Mouse (Mus musculus) small intestine, adult 2 months (tissue): Measurements from ENCODE around the gene Zbtb40.

Experiments
- CTCF ChIP-seq: fragments of 200-500 bp; IDR thresholded peaks from 2 replicates; pipeline ENCODE4 v1.5.1; 2012; ENCODE audit warnings: low read depth, mild to moderate bottlenecking, control low read depth, inconsistent platforms, low read length, moderate library complexity, mixed read lengths; ENCODE audit not compliant: insufficient replicate concordance, insufficient read length; ENCODE audit errors: extremely low read depth
- POLR2A ChIP-seq: fragments of 200-500 bp; IDR thresholded peaks from 2 replicates; pipeline ENCODE4 v1.6.1; 2012; ENCODE audit warnings: low read depth, mild to moderate bottlenecking, control low read depth, inconsistent platforms, low read length, moderate library complexity

DNA sequence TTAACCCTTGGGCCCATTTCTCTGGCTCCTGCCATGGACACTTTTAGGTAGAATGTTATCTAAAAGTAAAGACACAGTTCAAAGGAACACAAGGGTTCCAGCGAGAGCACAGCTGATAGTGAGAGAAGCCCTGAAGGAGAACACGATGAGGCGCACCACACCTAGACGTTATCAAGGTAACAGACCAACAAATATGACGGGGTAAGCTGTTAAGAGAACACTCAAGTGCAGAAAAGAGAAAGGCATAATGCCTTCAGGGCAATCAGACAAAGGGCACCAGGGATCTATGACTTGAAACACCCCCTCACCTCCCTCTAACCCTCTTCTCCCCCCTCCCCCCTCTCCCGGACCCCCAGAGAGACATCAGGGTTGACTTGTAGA, 33.1 kb downstream of the Zbtb40 start:
- TF ChIP-seq CTCF: no peak
- TF ChIP-seq POLR2A: no peak
